Mouse (Mus musculus) midbrain, embryonic 13.5 days (tissue): Measurements from ENCODE around the gene E2f6. TPM values are rescaled to one million over a fixed set of nuclear protein-coding genes. Genes with fewer than 3 reads are reported as not detected.
A peak's percentile ranks its signal among the peaks of the same experiment; 100 is the strongest.

Source experiments
- ATAC-seq: fragments of 200-750 bp; cut with Nextera tagmentation; 2 replicates; pipeline ENCODE4 v1.8.0; 2017; ENCODE audit warnings: mild to moderate bottlenecking, moderate TSS enrichment, moderate library complexity
- H3K27ac ChIP-seq: fragments of 300-500 bp; sonication (generic); 2 replicates; pipeline ENCODE4 v1.5.1; 2015; ENCODE audit warnings: inconsistent platforms, mild to moderate bottlenecking, moderate library complexity
- H3K27me3 ChIP-seq: fragments of 300-500 bp; sonication (generic); 2 replicates; pipeline ENCODE4 v1.6.1; 2015; ENCODE audit warnings: mild to moderate bottlenecking, inconsistent platforms
- H3K36me3 ChIP-seq: fragments of 300-500 bp; sonication (generic); 2 replicates; pipeline ENCODE4 v1.6.1; 2015; ENCODE audit warnings: mild to moderate bottlenecking, inconsistent platforms
- H3K4me1 ChIP-seq: fragments of 300-500 bp; sonication (generic); replicated peaks from 2 replicates; pipeline ENCODE4 v1.6.1; 2015; ENCODE audit warnings: inconsistent platforms
- H3K4me2 ChIP-seq: fragments of 300-500 bp; sonication (generic); replicated peaks from 2 replicates; pipeline ENCODE4 v1.6.1; 2015; ENCODE audit warnings: moderate library complexity, mild to moderate bottlenecking, inconsistent platforms
- H3K4me3 ChIP-seq: fragments of 300-500 bp; sonication (generic); replicated peaks from 2 replicates; pipeline ENCODE4 v1.5.1; 2015; ENCODE audit warnings: mild to moderate bottlenecking, inconsistent platforms
- H3K9ac ChIP-seq: fragments of 300-500 bp; sonication (generic); replicated peaks from 2 replicates; pipeline ENCODE4 v1.6.1; 2015; ENCODE audit warnings: mild to moderate bottlenecking, inconsistent platforms
- H3K9me3 ChIP-seq: fragments of 300-500 bp; sonication (generic); 2 replicates; pipeline ENCODE4 v1.6.1; 2016; ENCODE audit warnings: mild to moderate bottlenecking, inconsistent platforms
- WGBS: fragments of 180-500 bp; shearing (Covaris S2); methylation state at CpG from one replicate; pipeline ENCODE4 v1.1.7; 2015; 5-methylcytosine and 5-hydroxymethylcytosine counted together
- polyA plus RNA-seq: library from polyadenylated mRNA; unstranded; fragments of >200 nt; fragmentation: Nextera tagmentation; extraction: Ambion mirVana; gene quantifications from 2 replicates; pipeline ENCODE4 v1.2.1, GENCODE M21; 2015

E2f6 gene
- polyA plus RNA-seq, 1 experiment from 2014 or later, result 49.5 TPM

- Histone ChIP-seq H3K36me3 (no peaks in the 10 kb centered on the region), H3K4me2 (no peak overlapping the region), H3K27ac (no peak overlapping the region), H3K4me1 (peaks cover 8% of the 10 kb centered on the region), H3K9me3 (no peaks in the 10 kb centered on the region), H3K27me3 (no peaks in the 10 kb centered on the region), H3K4me3 (no peak overlapping the region), H3K9ac (no peak overlapping the region)
- WGBS, result 74% methylated on average over 8 of the region's 8 CpGs
- ATAC-seq, result no peak
These were observed 58.5 kb downstream of the E2f6 start for GRCm38 (mm10) chr12:16869091-16869778.

DNA sequence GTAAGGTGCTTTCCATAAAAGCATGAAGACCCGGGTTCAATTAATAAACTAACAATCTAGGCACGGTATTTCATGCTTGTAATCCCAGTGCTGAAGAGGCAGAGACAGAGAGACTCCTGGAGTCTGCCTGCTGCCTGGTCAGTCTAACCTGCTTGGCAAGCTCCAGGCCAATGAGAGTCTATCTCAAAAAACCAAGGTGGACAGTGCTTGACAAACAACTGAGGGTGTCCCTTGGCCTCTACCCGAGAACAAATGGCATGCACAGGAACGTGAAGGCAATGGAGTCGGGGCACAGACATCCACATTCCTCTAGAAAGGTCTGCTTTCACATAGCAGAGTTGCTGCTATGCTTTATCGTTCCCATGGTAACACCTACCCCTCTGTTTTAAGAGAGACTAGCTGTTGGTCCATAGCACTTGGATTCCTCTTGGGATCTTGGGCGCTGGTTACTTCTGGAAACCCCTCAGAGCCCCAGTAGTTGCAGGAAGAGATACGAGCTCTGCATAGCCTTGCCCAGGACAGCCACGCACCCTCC lies 59.2 kb downstream of the E2f6 start:
- 61% methylated on average over 9 of the region's 9 CpGs for WGBS
- no peak overlapping the region for H3K4me3 ChIP-seq
- no peaks in the 10 kb centered on the region for H3K27me3 ChIP-seq
- H3K27ac ChIP-seq, result peak overlapping the region; percentile 21; the same call in 1 of the 2 replicates
- H3K9ac ChIP-seq, result no peak overlapping the region
- no peaks in the 10 kb centered on the region for H3K9me3 ChIP-seq
- H3K4me1 ChIP-seq, result peaks cover 9% of the 10 kb centered on the region
- no peaks in the 10 kb centered on the region for H3K36me3 ChIP-seq
- ATAC-seq, result no peak
- no peak overlapping the region for H3K4me2 ChIP-seq

GRCm38 (mm10) chr12:16870405-16871068 lies 59.8 kb downstream of the E2f6 start:
- peak; percentile 17; the same call in 1 of the 2 replicates for ATAC-seq
- H3K27me3 ChIP-seq, result no peaks in the 10 kb centered on the region
- no peaks in the 10 kb centered on the region for H3K9me3 ChIP-seq
- H3K4me3 ChIP-seq, result no peak overlapping the region
- no peak overlapping the region for H3K9ac ChIP-seq
- H3K4me2 ChIP-seq, result no peak overlapping the region
- no peaks in the 10 kb centered on the region for H3K36me3 ChIP-seq
- WGBS, result 52% methylated on average over 8 of the region's 8 CpGs
- peaks cover 12% of the 10 kb centered on the region for H3K4me1 ChIP-seq
- peak overlapping the region; percentile 21; the same call in 1 of the 2 replicates for H3K27ac ChIP-seq

GRCm38 (mm10) chr12:16872006-16872405 lies 61.2 kb downstream of the E2f6 start:
- peaks cover 12% of the 10 kb centered on the region for H3K4me1 ChIP-seq
- H3K9me3 ChIP-seq, result no peaks in the 10 kb centered on the region
- H3K9ac ChIP-seq, result no peak overlapping the region
- ATAC-seq, result no peak
- H3K27me3 ChIP-seq, result no peaks in the 10 kb centered on the region
- no peak overlapping the region for H3K27ac ChIP-seq
- H3K36me3 ChIP-seq, result no peaks in the 10 kb centered on the region
- no peak overlapping the region for H3K4me2 ChIP-seq
- WGBS, result 88% methylated on average over 1 of the region's 1 CpGs
- H3K4me3 ChIP-seq, result no peak overlapping the region

- H3K27ac ChIP-seq, result no peak overlapping the region
- H3K36me3 ChIP-seq, result no peaks in the 10 kb centered on the region
- peaks cover 12% of the 10 kb centered on the region for H3K4me1 ChIP-seq
- no peak overlapping the region for H3K9ac ChIP-seq
- no peak overlapping the region for H3K4me3 ChIP-seq
- no peak overlapping the region for H3K4me2 ChIP-seq
- no peaks in the 10 kb centered on the region for H3K9me3 ChIP-seq
- WGBS, result 90% methylated on average over 7 of the region's 7 CpGs
- no peak for ATAC-seq
- no peaks in the 10 kb centered on the region for H3K27me3 ChIP-seq
These were observed 62.2 kb downstream of the E2f6 start for GRCm38 (mm10) chr12:16872926-16873464.

- no peaks in the 10 kb centered on the region for H3K27me3 ChIP-seq
- H3K27ac ChIP-seq, result no peak overlapping the region
- no peak for ATAC-seq
- no peak overlapping the region for H3K4me2 ChIP-seq
- no peaks in the 10 kb centered on the region for H3K9me3 ChIP-seq
- H3K4me1 ChIP-seq, result peaks cover 12% of the 10 kb centered on the region
- H3K4me3 ChIP-seq, result no peak overlapping the region
- H3K36me3 ChIP-seq, result no peaks in the 10 kb centered on the region
- 89% methylated on average over 7 of the region's 7 CpGs for whole genome bisulfite sequencing
- H3K9ac ChIP-seq, result no peak overlapping the region
These were observed 62.8 kb downstream of the E2f6 start for GRCm38 (mm10) chr12:16873549-16873948.

DNA sequence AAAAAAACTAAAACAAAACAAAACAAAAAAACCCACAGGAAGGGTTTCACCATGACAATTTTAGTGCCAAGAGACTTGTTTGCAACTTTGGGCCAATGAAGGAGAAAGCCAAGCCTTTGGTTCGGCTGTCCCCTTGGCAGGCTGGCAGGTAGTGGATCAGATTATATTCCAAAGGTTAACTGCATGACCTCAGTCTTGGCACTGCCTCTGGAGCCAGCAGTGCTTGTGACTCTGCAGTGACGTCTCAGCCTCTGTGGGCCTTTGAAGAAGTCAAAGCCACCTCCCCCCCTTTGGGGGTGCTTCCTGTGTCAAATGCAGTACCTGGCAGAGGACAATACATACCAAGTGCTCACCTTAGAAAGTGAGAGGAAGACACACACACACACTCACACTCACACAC lies 63.3 kb downstream of the E2f6 start:
- 55% methylated on average over 2 of the region's 2 CpGs for WGBS
- Histone ChIP-seq H3K27me3 (no peaks in the 10 kb centered on the region), H3K4me2 (no peak overlapping the region), H3K4me3 (no peak overlapping the region), H3K36me3 (no peaks in the 10 kb centered on the region), H3K27ac (no peak overlapping the region), H3K9me3 (no peaks in the 10 kb centered on the region), H3K9ac (no peak overlapping the region), H3K4me1 (peaks cover 12% of the 10 kb centered on the region)
- ATAC-seq, result no peak

GRCm38 (mm10) chr12:16875269-16875668 lies 64.5 kb downstream of the E2f6 start:
- 77% methylated on average over 4 of the region's 4 CpGs for WGBS
- no peaks in the 10 kb centered on the region for H3K9me3 ChIP-seq
- no peak overlapping the region for H3K9ac ChIP-seq
- no peaks in the 10 kb centered on the region for H3K36me3 ChIP-seq
- ATAC-seq, result no peak
- H3K4me1 ChIP-seq, result peaks cover 7% of the 10 kb centered on the region
- no peak overlapping the region for H3K4me2 ChIP-seq
- no peak overlapping the region for H3K4me3 ChIP-seq
- no peak overlapping the region for H3K27ac ChIP-seq
- H3K27me3 ChIP-seq, result no peaks in the 10 kb centered on the region

DNA sequence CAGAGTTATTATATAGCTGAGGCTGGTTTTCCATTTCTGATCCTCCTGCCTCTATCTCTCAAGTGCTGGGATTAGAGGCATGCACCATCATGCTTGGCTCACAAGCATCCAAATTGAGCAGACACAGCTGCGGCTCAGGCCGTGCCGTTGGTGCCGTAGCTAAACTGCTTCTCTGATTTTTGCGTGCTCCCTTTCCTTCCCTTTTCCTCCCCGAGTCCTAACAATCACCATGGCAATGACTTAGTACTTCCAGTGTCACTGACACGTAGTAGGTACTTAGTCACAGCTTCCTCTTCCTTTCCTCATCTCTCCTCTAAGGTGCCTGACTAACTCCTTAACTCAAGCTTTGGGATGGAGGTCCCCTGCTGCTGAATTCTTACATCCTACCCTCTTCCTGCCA lies 64.9 kb downstream of the E2f6 start:
- Histone ChIP-seq H3K27ac (no peak overlapping the region), H3K27me3 (no peaks in the 10 kb centered on the region), H3K4me2 (no peak overlapping the region), H3K9ac (no peak overlapping the region), H3K4me1 (0 out of 2 replicates have a peak, but pooled peaks cover 4% of the 10 kb centered on the region), H3K36me3 (no peaks in the 10 kb centered on the region), H3K9me3 (no peaks in the 10 kb centered on the region), H3K4me3 (no peak overlapping the region)
- WGBS, result 72% methylated on average over 7 of the region's 7 CpGs
- ATAC-seq, result no peak

GRCm38 (mm10) chr12:16876667-16877066 lies 65.9 kb downstream of the E2f6 start:
- H3K27me3 ChIP-seq, result no peaks in the 10 kb centered on the region
- H3K9ac ChIP-seq, result no peak overlapping the region
- WGBS, result 39% methylated on average over 3 of the region's 3 CpGs

DNA sequence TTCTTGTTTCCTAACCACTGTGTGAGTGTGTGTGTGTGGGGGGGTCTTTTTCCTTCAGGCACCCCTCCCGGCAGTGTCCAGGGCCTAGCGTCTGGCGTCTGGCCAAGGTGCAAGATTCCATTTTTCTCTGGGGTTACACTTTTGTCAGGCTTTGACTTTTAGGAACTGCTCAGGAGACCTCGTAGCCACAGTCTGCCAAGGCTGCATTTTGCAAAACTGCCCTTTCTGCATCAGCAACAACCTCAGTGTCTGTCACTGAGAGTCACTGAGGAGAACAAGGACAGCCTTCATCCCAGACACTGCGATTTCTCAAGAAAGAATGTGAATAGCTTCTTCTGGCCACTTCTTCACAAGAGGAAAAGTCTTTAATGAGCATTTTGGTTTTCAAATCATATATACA lies 66.4 kb downstream of the E2f6 start:
- WGBS, result 66% methylated on average over 5 of the region's 5 CpGs
- Histone ChIP-seq H3K4me3 (no peak overlapping the region), H3K9me3 (no peaks in the 10 kb centered on the region), H3K4me2 (no peak overlapping the region), H3K4me1 (0 out of 2 replicates have a peak, but pooled peaks cover 4% of the 10 kb centered on the region), H3K27me3 (no peaks in the 10 kb centered on the region), H3K27ac (no peak overlapping the region), H3K9ac (no peak overlapping the region), H3K36me3 (no peaks in the 10 kb centered on the region)
- no peak for ATAC-seq

More at GRCm38 (mm10) chr12:16876667-16877066, 65.9 kb downstream of the E2f6 start:
- H3K4me1 ChIP-seq, result 0 out of 2 replicates have a peak, but pooled peaks cover 4% of the 10 kb centered on the region
- H3K9me3 ChIP-seq, result no peaks in the 10 kb centered on the region
- H3K4me3 ChIP-seq, result no peak overlapping the region
- no peak overlapping the region for H3K4me2 ChIP-seq
- ATAC-seq, result no peak
- no peak overlapping the region for H3K27ac ChIP-seq
- no peaks in the 10 kb centered on the region for H3K36me3 ChIP-seq

GRCm38 (mm10) chr12:16877679-16878078 lies 66.9 kb downstream of the E2f6 start:
- Histone ChIP-seq H3K27me3 (no peaks in the 10 kb centered on the region), H3K4me3 (no peak overlapping the region), H3K27ac (no peak overlapping the region), H3K9me3 (no peaks in the 10 kb centered on the region), H3K9ac (no peak overlapping the region), H3K4me1 (0 out of 2 replicates have a peak, but pooled peaks cover 4% of the 10 kb centered on the region), H3K4me2 (no peak overlapping the region), H3K36me3 (no peaks in the 10 kb centered on the region)
- 55% methylated on average over 1 of the region's 1 CpGs for WGBS
- no peak for ATAC-seq
